Mouse (Mus musculus) hindbrain, embryonic 12.5 days (tissue): ENCODE measurements around the gene Ints14. TPM values are rescaled to one million over a fixed set of nuclear protein-coding genes. Genes with fewer than 3 reads are reported as not detected.
A peak's percentile ranks its signal among the peaks of the same experiment; 100 is the strongest.

ENCODE experiments used
- ATAC-seq: fragments of 200-750 bp; cut with Nextera tagmentation; 2 replicates; pipeline ENCODE4 v1.8.0; 2017; ENCODE audit warnings: moderate TSS enrichment; ENCODE audit not compliant: low FRiP score
- H3K27ac ChIP-seq: fragments of 300-500 bp; sonication (generic); 2 replicates; pipeline ENCODE4 v1.5.1; 2016; ENCODE audit warnings: mild to moderate bottlenecking
- H3K27me3 ChIP-seq: fragments of 300-500 bp; sonication (generic); 2 replicates; pipeline ENCODE4 v1.6.1; 2016; ENCODE audit warnings: mild to moderate bottlenecking
- H3K36me3 ChIP-seq: fragments of 300-500 bp; sonication (generic); 2 replicates; pipeline ENCODE4 v1.6.1; 2016; ENCODE audit warnings: mild to moderate bottlenecking
- H3K4me1 ChIP-seq: fragments of 300-500 bp; sonication (generic); 2 replicates; pipeline ENCODE4 v1.6.1; 2016
- H3K4me2 ChIP-seq: fragments of 300-500 bp; sonication (generic); replicated peaks from 2 replicates; pipeline ENCODE4 v1.6.1; 2016; ENCODE audit warnings: mild to moderate bottlenecking
- H3K4me3 ChIP-seq: fragments of 300-500 bp; sonication (generic); 2 replicates; pipeline ENCODE4 v1.5.1; 2016; ENCODE audit warnings: mild to moderate bottlenecking
- H3K9ac ChIP-seq: fragments of 300-500 bp; sonication (generic); 2 replicates; pipeline ENCODE4 v1.6.1; 2016; ENCODE audit warnings: mild to moderate bottlenecking, moderate library complexity
- H3K9me3 ChIP-seq: fragments of 300-500 bp; sonication (generic); replicated peaks from 2 replicates; pipeline ENCODE4 v1.6.1; 2016; ENCODE audit warnings: mild to moderate bottlenecking
- WGBS: fragments of 180-500 bp; shearing (Covaris S2); methylation state at CpG from one replicate; pipeline ENCODE4 v1.1.7; 2016; 5-methylcytosine and 5-hydroxymethylcytosine counted together
- polyA plus RNA-seq: library from polyadenylated mRNA; unstranded; fragments of >200 nt; fragmentation: Nextera tagmentation; extraction: Ambion mirVana; gene quantifications from 2 replicates; pipeline ENCODE4 v1.2.1, GENCODE M21; 2016

Gene Ints14
- 49.6 and 58.6 TPM in 2 replicates for polyA plus RNA-seq

- peak within 1 kb of the TSS; percentile 89 for H3K9ac ChIP-seq
- WGBS: 6% methylated on average over 29 of the region's 29 CpGs
- no peaks in the 10 kb centered on the region for H3K27me3 ChIP-seq
- H3K4me2 ChIP-seq: peak within 1 kb of the TSS; percentile 78
- H3K4me1 ChIP-seq: peaks cover 10% of the 10 kb centered on the region
- H3K27ac ChIP-seq: peak within 1 kb of the TSS; percentile 90
- peaks cover 21% of the 10 kb centered on the region for H3K36me3 ChIP-seq
- peak; percentile 95 for ATAC-seq
- H3K9me3 ChIP-seq: no peaks in the 10 kb centered on the region
- peak within 1 kb of the TSS; percentile 86 for H3K4me3 ChIP-seq
These were observed at the start of gene Ints14 for GRCm38 (mm10) chr9:64960117-64960977. Ints14 (plus strand) TSS chr9:64960905.

GRCm38 (mm10) chr9:64913406-64913805 is 47.3 kb upstream of the Ints14 start:
- Histone ChIP-seq H3K4me3 (no peak overlapping the region), H3K27me3 (no peaks in the 10 kb centered on the region), H3K9me3 (0 out of 2 replicates have a peak, but pooled peaks cover 3% of the 10 kb centered on the region), H3K9ac (no peak overlapping the region), H3K36me3 (peaks cover 28% of the 10 kb centered on the region), H3K27ac (no peak overlapping the region), H3K4me1 (no peaks in the 10 kb centered on the region), H3K4me2 (no peak overlapping the region)
- 91% methylated on average over 4 of the region's 4 CpGs for WGBS
- ATAC-seq: no peak

GRCm38 (mm10) chr9:64913973-64914372 is 46.7 kb upstream of the Ints14 start:
- 92% methylated on average over 2 of the region's 2 CpGs for WGBS
- no peak overlapping the region for H3K27ac ChIP-seq
- no peaks in the 10 kb centered on the region for H3K27me3 ChIP-seq
- peaks cover 28% of the 10 kb centered on the region for H3K36me3 ChIP-seq
- H3K9ac ChIP-seq: no peak overlapping the region
- H3K9me3 ChIP-seq: 0 out of 2 replicates have a peak, but pooled peaks cover 3% of the 10 kb centered on the region
- H3K4me2 ChIP-seq: no peak overlapping the region
- no peak for ATAC-seq
- no peaks in the 10 kb centered on the region for H3K4me1 ChIP-seq
- H3K4me3 ChIP-seq: no peak overlapping the region

GRCm38 (mm10) chr9:64914629-64915028 is 46.1 kb upstream of the Ints14 start:
- no peak overlapping the region for H3K9ac ChIP-seq
- no peak overlapping the region for H3K27ac ChIP-seq
- peaks cover 28% of the 10 kb centered on the region for H3K36me3 ChIP-seq
- no peaks in the 10 kb centered on the region for H3K4me1 ChIP-seq
- H3K4me3 ChIP-seq: no peak overlapping the region
- H3K9me3 ChIP-seq: 0 out of 2 replicates have a peak, but pooled peaks cover 3% of the 10 kb centered on the region
- no peak overlapping the region for H3K4me2 ChIP-seq
- no peaks in the 10 kb centered on the region for H3K27me3 ChIP-seq
- ATAC-seq: no peak
- WGBS: 92% methylated on average over 4 of the region's 4 CpGs

- Histone ChIP-seq H3K36me3 (peaks cover 10% of the 10 kb centered on the region), H3K9me3 (0 out of 2 replicates have a peak, but pooled peaks cover 2% of the 10 kb centered on the region), H3K9ac (no peak overlapping the region), H3K4me1 (no peaks in the 10 kb centered on the region), H3K27ac (no peak overlapping the region), H3K27me3 (no peaks in the 10 kb centered on the region), H3K4me2 (peak overlapping the region; percentile 38), H3K4me3 (peak overlapping the region; percentile 18)
- ATAC-seq: no peak
- 45% methylated on average over 16 of the region's 16 CpGs for WGBS
These were observed 42.1 kb upstream of the Ints14 start for GRCm38 (mm10) chr9:64918560-64918959.

GRCm38 (mm10) chr9:64925771-64926170 is 34.9 kb upstream of the Ints14 start:
- Histone ChIP-seq H3K4me3 (no peak overlapping the region), H3K9ac (no peak overlapping the region), H3K27ac (no peak overlapping the region), H3K36me3 (no peaks in the 10 kb centered on the region), H3K27me3 (no peaks in the 10 kb centered on the region), H3K4me2 (no peak overlapping the region), H3K9me3 (no peaks in the 10 kb centered on the region), H3K4me1 (no peaks in the 10 kb centered on the region)
- ATAC-seq: no peak
- 55% methylated on average over 5 of the region's 5 CpGs for WGBS

GRCm38 (mm10) chr9:64926201-64926991 is 34.3 kb upstream of the Ints14 start:
- ATAC-seq: no peak
- Histone ChIP-seq H3K27ac (no peak overlapping the region), H3K4me1 (no peaks in the 10 kb centered on the region), H3K36me3 (no peaks in the 10 kb centered on the region), H3K9me3 (no peaks in the 10 kb centered on the region), H3K27me3 (no peaks in the 10 kb centered on the region), H3K4me2 (no peak overlapping the region), H3K9ac (no peak overlapping the region), H3K4me3 (no peak overlapping the region)
- 85% methylated on average over 8 of the region's 8 CpGs for WGBS

GRCm38 (mm10) chr9:64930256-64930655 is 30.4 kb upstream of the Ints14 start:
- no peak overlapping the region for H3K4me2 ChIP-seq
- 79% methylated on average over 4 of the region's 4 CpGs for WGBS
- H3K27me3 ChIP-seq: no peaks in the 10 kb centered on the region
- no peak for ATAC-seq
- no peaks in the 10 kb centered on the region for H3K4me1 ChIP-seq
- no peaks in the 10 kb centered on the region for H3K9me3 ChIP-seq
- no peaks in the 10 kb centered on the region for H3K36me3 ChIP-seq
- no peak overlapping the region for H3K27ac ChIP-seq
- no peak overlapping the region for H3K9ac ChIP-seq
- H3K4me3 ChIP-seq: no peak overlapping the region

- no peak overlapping the region for H3K27ac ChIP-seq
- H3K4me3 ChIP-seq: no peak overlapping the region
- H3K36me3 ChIP-seq: no peaks in the 10 kb centered on the region
- H3K9ac ChIP-seq: no peak overlapping the region
- no peaks in the 10 kb centered on the region for H3K4me1 ChIP-seq
- no peak for ATAC-seq
- WGBS: 76% methylated on average over 7 of the region's 7 CpGs
- no peak overlapping the region for H3K4me2 ChIP-seq
- no peaks in the 10 kb centered on the region for H3K9me3 ChIP-seq
- H3K27me3 ChIP-seq: no peaks in the 10 kb centered on the region
These were observed 28.7 kb upstream of the Ints14 start for GRCm38 (mm10) chr9:64931751-64932610.

- 0 out of 2 replicates have a peak overlapping the region, but pooled peaks have one; percentile 8 for H3K27ac ChIP-seq
- H3K4me1 ChIP-seq: no peaks in the 10 kb centered on the region
- no peak for ATAC-seq
- H3K4me2 ChIP-seq: peak overlapping the region; percentile 21
- H3K4me3 ChIP-seq: no peak overlapping the region
- no peaks in the 10 kb centered on the region for H3K9me3 ChIP-seq
- H3K36me3 ChIP-seq: no peaks in the 10 kb centered on the region
- H3K9ac ChIP-seq: no peak overlapping the region
- H3K27me3 ChIP-seq: no peaks in the 10 kb centered on the region
- 61% methylated on average over 15 of the region's 15 CpGs for WGBS
These were observed 26.5 kb upstream of the Ints14 start for GRCm38 (mm10) chr9:64934015-64934754.

- ATAC-seq: no peak
These were observed 24.2 kb upstream of the Ints14 start for GRCm38 (mm10) chr9:64936508-64936907.

More at GRCm38 (mm10) chr9:64936508-64936907, 24.2 kb upstream of the Ints14 start:
- H3K4me3 ChIP-seq: no peak overlapping the region
- no peaks in the 10 kb centered on the region for H3K4me1 ChIP-seq
- no peaks in the 10 kb centered on the region for H3K9me3 ChIP-seq
- H3K36me3 ChIP-seq: no peaks in the 10 kb centered on the region
- H3K9ac ChIP-seq: no peak overlapping the region
- no peak overlapping the region for H3K4me2 ChIP-seq
- WGBS: 9% methylated on average over 6 of the region's 6 CpGs
- no peak overlapping the region for H3K27ac ChIP-seq
- peaks cover 2% of the 10 kb centered on the region; the same call in 1 of the 2 replicates for H3K27me3 ChIP-seq
